Mouse (Mus musculus) MEL (cell line): ENCODE results near the gene Nipal4.

ENCODE experiments used
- CTCF ChIP-seq, 3 experiments: IDR thresholded peaks in 2 of 3; conservative IDR thresholded peaks in 1 of 3; 2 replicates each; pipeline ENCODE4 v1.5.1; 2011 to 2012; ENCODE audit warnings: low read length in 3 of 3, low read depth in 2 of 3, mild to moderate bottlenecking in 2 of 3, improper control_type of control experiment in 1 of 3, inconsistent platforms in 1 of 3, mixed read lengths in 1 of 3, moderate library complexity in 1 of 3; ENCODE audit not compliant: control insufficient read depth in 1 of 3, insufficient read depth in 1 of 3, poor library complexity in 1 of 3, severe bottlenecking in 1 of 3
- ELF1 ChIP-seq: IDR thresholded peaks from 2 replicates; pipeline ENCODE4 v1.6.1; 2014; ENCODE audit warnings: low read depth, mild to moderate bottlenecking, inconsistent platforms, low read length, improper control_type of control experiment, moderate library complexity
- MAX ChIP-seq: IDR thresholded peaks from 2 replicates; pipeline ENCODE4 v1.6.1; 2011; ENCODE audit warnings: low read length, improper control_type of control experiment
- NELFE ChIP-seq: IDR thresholded peaks from 2 replicates; pipeline ENCODE4 v1.6.1; 2011; ENCODE audit warnings: low read depth, low read length, improper control_type of control experiment

DNA sequence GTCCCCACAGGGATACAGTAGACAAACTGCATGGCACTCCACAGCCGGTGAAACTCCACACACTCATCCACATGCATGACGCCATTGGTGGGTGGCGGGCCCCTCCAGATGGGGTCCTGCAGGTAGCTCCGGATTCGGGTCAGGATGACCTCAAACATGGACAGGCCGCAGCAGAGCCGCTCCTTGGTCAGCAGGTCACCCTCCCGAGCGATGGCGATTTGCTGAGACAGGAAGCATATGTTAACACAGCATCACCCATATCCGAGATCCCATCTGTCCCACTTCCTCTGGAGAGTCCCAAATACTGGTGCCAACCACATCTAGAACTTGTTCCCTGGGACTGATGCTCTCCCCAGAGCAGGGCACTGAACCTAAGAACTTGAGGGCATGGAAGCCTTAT is 34.4 kb upstream of the Nipal4 start:
- no peak for TF ChIP-seq ELF1
- TF ChIP-seq NELFE = no peak
- no peak for TF ChIP-seq CTCF (IDR thresholded peaks at IDR 0.05 in 2 of 3, conservative IDR thresholded peaks at IDR 0.05 in 1 of 3; ENCODE audit: control insufficient read depth in 1 of 3, insufficient read depth in 1 of 3, low read depth in 2 of 3, low read length in 3 of 3, poor library complexity in 1 of 3, severe bottlenecking in 1 of 3)
- no peak for TF ChIP-seq MAX
